Mouse (Mus musculus) kidney, postnatal 14 days (tissue): ENCODE results near the gene Atxn7l1.

Experiments
- DNase-seq: peaks from one replicate; pipeline ENCODE4 v3.0.0; 2022; ENCODE audit warnings: mixed read lengths

The Atxn7l1 gene

GRCm38 (mm10) chr12:33184137-33184536 is 36.6 kb downstream of the Atxn7l1 start:
- DNase-seq: no peak

- DNase-seq: no peak
Observed at GRCm38 (mm10) chr12:33185046-33185445, 37.6 kb downstream of the Atxn7l1 start.

- DNase-seq: no peak
Observed at GRCm38 (mm10) chr12:33186331-33186730, 38.8 kb downstream of the Atxn7l1 start.

- DNase-seq: no peak
Observed at GRCm38 (mm10) chr12:33190133-33190532, 42.6 kb downstream of the Atxn7l1 start.

GRCm38 (mm10) chr12:33190633-33191032 is 43.1 kb downstream of the Atxn7l1 start:
- DNase-seq: no peak

- DNase-seq: peak; percentile 44
Observed at GRCm38 (mm10) chr12:33193408-33193901, 46.0 kb downstream of the Atxn7l1 start.

- DNase-seq: no peak
Observed at GRCm38 (mm10) chr12:33195175-33195574, 47.7 kb downstream of the Atxn7l1 start.

GRCm38 (mm10) chr12:33197287-33197686 is 49.8 kb downstream of the Atxn7l1 start:
- DNase-seq: no peak

- DNase-seq: no peak
Observed at GRCm38 (mm10) chr12:33197746-33198145, 50.3 kb downstream of the Atxn7l1 start.

- no peak for DNase-seq
Observed at GRCm38 (mm10) chr12:33201068-33201467, 53.6 kb downstream of the Atxn7l1 start.

GRCm38 (mm10) chr12:33201491-33202210 is 54.2 kb downstream of the Atxn7l1 start:
- DNase-seq: no peak

GRCm38 (mm10) chr12:33205255-33205654 is 57.8 kb downstream of the Atxn7l1 start:
- DNase-seq: no peak

GRCm38 (mm10) chr12:33206300-33206699 is 58.8 kb downstream of the Atxn7l1 start:
- no peak for DNase-seq

- DNase-seq: no peak
Observed at GRCm38 (mm10) chr12:33210856-33211255, 63.4 kb downstream of the Atxn7l1 start.

GRCm38 (mm10) chr12:33218215-33218859 is 70.8 kb downstream of the Atxn7l1 start:
- DNase-seq: no peak

GRCm38 (mm10) chr12:33219436-33219835 is 71.9 kb downstream of the Atxn7l1 start:
- DNase-seq: no peak

- DNase-seq: no peak
Observed at GRCm38 (mm10) chr12:33220081-33220480, 72.6 kb downstream of the Atxn7l1 start.

GRCm38 (mm10) chr12:33220509-33221051 is 73.1 kb downstream of the Atxn7l1 start:
- DNase-seq: no peak

- peak; percentile 25 for DNase-seq
Observed at GRCm38 (mm10) chr12:33222187-33222586, 74.7 kb downstream of the Atxn7l1 start.

GRCm38 (mm10) chr12:33225117-33225541 is 77.6 kb downstream of the Atxn7l1 start:
- no peak for DNase-seq

- no peak for DNase-seq
Observed at GRCm38 (mm10) chr12:33225978-33226377, 78.5 kb downstream of the Atxn7l1 start.

- no peak for DNase-seq
Observed at GRCm38 (mm10) chr12:33226596-33226995, 79.1 kb downstream of the Atxn7l1 start.

GRCm38 (mm10) chr12:33235314-33235713 is 87.8 kb downstream of the Atxn7l1 start:
- no peak for DNase-seq

- DNase-seq: peak; percentile 47
Observed at GRCm38 (mm10) chr12:33235771-33236323, 88.4 kb downstream of the Atxn7l1 start.
